ENCODE assay signal across 8 mouse cellular contexts in the genomic region with DNA sequence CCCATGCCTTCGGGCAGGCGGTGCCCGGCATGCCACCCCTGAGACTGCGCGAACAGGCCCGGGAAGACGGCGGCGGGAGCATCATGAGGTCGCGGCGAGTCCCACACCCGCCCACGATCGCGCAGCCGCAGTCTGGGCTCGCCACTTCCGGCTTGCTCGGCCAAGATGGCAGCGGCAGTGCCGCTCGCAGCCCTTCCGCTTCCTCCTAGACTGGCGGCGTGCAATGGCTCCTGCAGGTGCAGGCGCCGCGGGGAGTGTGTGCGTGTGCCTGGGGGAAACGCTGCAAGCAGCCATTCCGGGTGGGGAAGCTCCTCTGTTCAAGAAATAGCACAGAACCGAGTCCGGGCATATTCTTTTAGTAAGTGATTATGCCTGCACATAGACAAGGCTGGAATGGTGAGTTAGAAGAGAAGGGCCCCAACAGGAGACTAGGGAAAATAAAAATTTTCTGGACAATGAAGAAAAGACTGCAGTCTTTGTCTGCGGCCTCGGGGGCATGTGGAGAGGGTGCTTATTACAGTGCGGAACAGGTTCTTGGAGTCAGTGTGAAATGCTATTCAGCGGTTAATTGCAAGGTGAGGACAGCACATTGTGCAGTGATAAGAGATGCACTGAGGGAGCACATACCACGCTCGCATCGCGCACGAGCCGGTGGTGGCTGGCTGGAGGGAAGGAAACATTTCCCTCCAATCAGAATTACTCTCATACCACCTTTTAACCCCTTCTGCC.
DNase-seq lines count a peak whose midpoint lies in the region; ATAC-seq lines count a peak whose summit lies in the region.

No protein-coding gene starts in this region.

- peaks cover 4% of the 10 kb centered on the region for H3K36me3 ChIP-seq in forebrain, embryonic 10.5 days (replicated peaks)
- no peaks in the 10 kb centered on the region for H3K36me3 ChIP-seq in heart, embryonic 15.5 days
- H3K36me3 ChIP-seq in liver, embryonic 12.5 days, result peaks cover 5% of the 10 kb centered on the region; the same call in 1 of the 2 replicates
- H3K36me3 ChIP-seq in splenic B cell, adult 2 months (ENCODE audit: control insufficient read depth, insufficient read depth, low read length, poor library complexity, severe bottlenecking), result no peaks in the 10 kb centered on the region

- H3K9ac ChIP-seq in heart, embryonic 15.5 days, result peak overlapping the region; percentile 81
- peak overlapping the region; percentile 78 for H3K9ac ChIP-seq in liver, embryonic 12.5 days

- peak overlapping the region; percentile 96 for H3K27ac ChIP-seq in forebrain, embryonic 10.5 days
- H3K27ac ChIP-seq in heart, embryonic 15.5 days, result peak overlapping the region; percentile 96
- peak overlapping the region; percentile 88 for H3K27ac ChIP-seq in liver, embryonic 12.5 days

- H3K4me1 ChIP-seq in forebrain, embryonic 10.5 days, result peaks cover 35% of the 10 kb centered on the region
- peaks cover 16% of the 10 kb centered on the region for H3K4me1 ChIP-seq in heart, embryonic 15.5 days (replicated peaks)
- peaks cover 25% of the 10 kb centered on the region for H3K4me1 ChIP-seq in liver, embryonic 12.5 days

- peaks cover 41% of the 10 kb centered on the region for H3K27me3 ChIP-seq in forebrain, embryonic 10.5 days (ENCODE audit: poor library complexity, severe bottlenecking)
- H3K27me3 ChIP-seq in heart, embryonic 15.5 days, result no peaks in the 10 kb centered on the region
- 0 out of 2 replicates have a peak, but pooled peaks cover 7% of the 10 kb centered on the region for H3K27me3 ChIP-seq in liver, embryonic 12.5 days (replicated peaks)
- no peaks in the 10 kb centered on the region for H3K27me3 ChIP-seq in splenic B cell, adult 2 months (ENCODE audit: control insufficient read depth, insufficient read depth, low read length, poor library complexity, severe bottlenecking)

- DNase-seq in c-Kit-positive CD71-negative TER-119-negative erythroid progenitor cells, embryonic 14.5 days (ENCODE audit: low read depth), result peak; percentile 81
- peak; percentile 89 for DNase-seq in forebrain, embryonic 10.5 days (ENCODE audit: extremely low spot score, low spot score)
- peak; percentile 93 for DNase-seq in kidney, postnatal 14 days
- DNase-seq in naive thymus-derived CD4-positive, alpha-beta T cell, adult 2 months (ENCODE audit: low read depth), result peak; percentile 95
- DNase-seq in splenic B cell, adult 2 months (ENCODE audit: low read depth, low spot score), result peak; percentile 95

- ATAC-seq in CD4-positive, CD25-positive, alpha-beta regulatory T cell, adult 4 months, result peak; percentile 90
- peak; percentile 88 for ATAC-seq in heart, embryonic 15.5 days (replicated peaks; ENCODE audit: insufficient number of reproducible peaks, insufficient read depth, low FRiP score, low read depth)
- peak; percentile 93 for ATAC-seq in liver, embryonic 12.5 days

- peak overlapping the region; percentile 73 for H3K4me3 ChIP-seq in forebrain, embryonic 10.5 days
- H3K4me3 ChIP-seq in heart, embryonic 15.5 days, result peak overlapping the region; percentile 71
- peak overlapping the region; percentile 76 for H3K4me3 ChIP-seq in liver, embryonic 12.5 days

- peak overlapping the region; percentile 84 for H3K4me2 ChIP-seq in heart, embryonic 15.5 days
- H3K4me2 ChIP-seq in liver, embryonic 12.5 days, result peak overlapping the region; percentile 91

- no peaks in the 10 kb centered on the region for H3K9me3 ChIP-seq in forebrain, embryonic 10.5 days
- H3K9me3 ChIP-seq in heart, embryonic 15.5 days (replicated peaks), result no peaks in the 10 kb centered on the region
- H3K9me3 ChIP-seq in liver, embryonic 12.5 days (replicated peaks), result no peaks in the 10 kb centered on the region

- 1% methylated on average over 44 of the region's 44 CpGs for WGBS in forebrain, embryonic 10.5 days
- under 1% methylated on average over 44 of the region's 44 CpGs for WGBS in heart, embryonic 15.5 days
- under 1% methylated on average over 41 of the region's 44 CpGs for WGBS in liver, embryonic 12.5 days (ENCODE audit: insufficient replicate concordance)

Comparison
In these comparisons a context has a peak if more than half of its experiments do, and no peak if none do; other contexts are left out.
1. Peak in every context shown above with its lines: DNase-seq, ATAC-seq, H3K4me3 ChIP-seq and H3K27ac ChIP-seq.